Mouse (Mus musculus): Measurements from ENCODE around the gene Gm7714. TPM values are rescaled to one million over a fixed set of nuclear protein-coding genes. Genes with fewer than 3 reads are reported as not detected.
"Not testable (repeated sequence)": the region's sequence is repeated elsewhere in the genome, so short reads cannot be mapped to it uniquely, and the experiment has no call there.

Gm7714 gene
- total RNA-seq (2015; ENCODE audit: low replicate concordance) (not detected in 2 replicates), total RNA-seq (2017; ENCODE audit: low replicate concordance) (not detected in 2 replicates)

- no peak for ATAC-seq (replicated peaks; ENCODE audit: low FRiP score, poor library complexity, severe bottlenecking)
These were observed at the start of gene Gm7714 for GRCm38 (mm10) chr5:88268619-88269018. Gm7714 (plus strand) TSS chr5:88268919.

- ATAC-seq (replicated peaks; ENCODE audit: low FRiP score, poor library complexity, severe bottlenecking): no peak
These were observed 12.2 kb upstream of the Gm7714 start for GRCm38 (mm10) chr5:88256475-88256874.

GRCm38 (mm10) chr5:88311307-88311706 lies 42.6 kb downstream of the Gm7714 start:
- not testable (repeated sequence) for ATAC-seq (replicated peaks; ENCODE audit: low FRiP score, poor library complexity, severe bottlenecking)

- ATAC-seq (replicated peaks; ENCODE audit: low FRiP score, poor library complexity, severe bottlenecking): no peak
These were observed 48.3 kb downstream of the Gm7714 start, which contains the start of gene Prol1 for GRCm38 (mm10) chr5:88317012-88317411. Prol1 (plus strand) TSS chr5:88317312.

Other genes with a start within 250 kb of the Gm7714 start
- gene Smr2, start 182.4 kb upstream of the Gm7714 start, total RNA-seq (2015; ENCODE audit: low replicate concordance): not detected in 2 replicates
- gene Smr2, start 182.4 kb upstream of the Gm7714 start, total RNA-seq (2017; ENCODE audit: low replicate concordance): not detected in 2 replicates
- gene Gm11116, start 157.4 kb upstream of the Gm7714 start, total RNA-seq (2015; ENCODE audit: low replicate concordance): not detected in 2 replicates
- not detected in 2 replicates for gene Gm11116, start 157.4 kb upstream of the Gm7714 start, total RNA-seq (2017; ENCODE audit: low replicate concordance)
- not detected in 2 replicates for gene Gm11115, start 114.8 kb upstream of the Gm7714 start, total RNA-seq (2015; ENCODE audit: low replicate concordance)
- gene Gm11115, start 114.8 kb upstream of the Gm7714 start, total RNA-seq (2017; ENCODE audit: low replicate concordance): not detected in 2 replicates
- gene Prol1, start 48.4 kb downstream of the Gm7714 start, total RNA-seq (2015; ENCODE audit: low replicate concordance): not detected in 2 replicates
- gene Prol1, start 48.4 kb downstream of the Gm7714 start, total RNA-seq (2017; ENCODE audit: low replicate concordance): not detected in 2 replicates
- not detected in 2 replicates for gene Amtn, start 107.2 kb downstream of the Gm7714 start, total RNA-seq (2015; ENCODE audit: low replicate concordance)
- not detected in 2 replicates for gene Amtn, start 107.2 kb downstream of the Gm7714 start, total RNA-seq (2017; ENCODE audit: low replicate concordance)
- gene Ambn, start 187.1 kb downstream of the Gm7714 start, total RNA-seq (2015; ENCODE audit: low replicate concordance): not detected in 2 replicates
- gene Ambn, start 187.1 kb downstream of the Gm7714 start, total RNA-seq (2017; ENCODE audit: low replicate concordance): not detected in 2 replicates
- not detected in 2 replicates for gene Enam, start 219.1 kb downstream of the Gm7714 start, total RNA-seq (2015; ENCODE audit: low replicate concordance)
- not detected in 2 replicates for gene Enam, start 219.1 kb downstream of the Gm7714 start, total RNA-seq (2017; ENCODE audit: low replicate concordance)

Measured in erythroblast, adult 5-6 weeks (primary cell).